Mouse (Mus musculus) heart, embryonic 11.5 days (tissue): Measurements from ENCODE around the gene Flad1. TPM values are rescaled to one million over a fixed set of nuclear protein-coding genes. Genes with fewer than 3 reads are reported as not detected.

Experiments
- ATAC-seq: fragments of 200-750 bp; cut with Nextera tagmentation; replicated peaks from 2 replicates; pipeline ENCODE4 v1.8.0; 2017; ENCODE audit warnings: moderate library complexity; ENCODE audit not compliant: insufficient number of reproducible peaks, low FRiP score, low TSS enrichment
- H3K27ac ChIP-seq: fragments of 300-500 bp; sonication (generic); 2 replicates; pipeline ENCODE4 v1.5.1; 2014; ENCODE audit warnings: mild to moderate bottlenecking, low read depth, low read length
- H3K27me3 ChIP-seq: fragments of 300-500 bp; sonication (generic); 2 replicates; pipeline ENCODE4 v1.6.1; 2014; ENCODE audit warnings: mild to moderate bottlenecking, low read length, mixed read lengths; ENCODE audit not compliant: control insufficient read depth, insufficient read depth
- H3K36me3 ChIP-seq: fragments of 300-500 bp; sonication (generic); 2 replicates; pipeline ENCODE4 v1.6.1; 2014; ENCODE audit warnings: mild to moderate bottlenecking, low read length, moderate library complexity, mixed read lengths; ENCODE audit not compliant: control insufficient read depth, insufficient read depth
- H3K4me1 ChIP-seq: fragments of 300-500 bp; sonication (generic); 2 replicates; pipeline ENCODE4 v1.6.1; 2014; ENCODE audit warnings: low read length; ENCODE audit not compliant: control insufficient read depth, insufficient read depth
- H3K4me2 ChIP-seq: fragments of 300-500 bp; sonication (generic); 2 replicates; pipeline ENCODE4 v1.6.1; 2014; ENCODE audit warnings: mild to moderate bottlenecking, moderate library complexity
- H3K4me3 ChIP-seq: fragments of 300-500 bp; sonication (generic); 2 replicates; pipeline ENCODE4 v1.5.1; 2014; ENCODE audit warnings: low read depth, low read length
- H3K9ac ChIP-seq: fragments of 300-500 bp; sonication (generic); 2 replicates; pipeline ENCODE4 v1.6.1; 2014; ENCODE audit warnings: mild to moderate bottlenecking, low read depth, low read length, moderate library complexity
- H3K9me3 ChIP-seq: fragments of 300-500 bp; sonication (generic); replicated peaks from 2 replicates; pipeline ENCODE4 v1.6.1; 2016; ENCODE audit warnings: low read length; ENCODE audit not compliant: control insufficient read depth
- WGBS: fragments of 180-500 bp; shearing (Covaris S2); extraction: QIAGEN DNeasy Blood & Tissue Kit; methylation state at CpG from one replicate; pipeline ENCODE4 v1.1.7; 2014; ENCODE audit not compliant: insufficient replicate concordance; 5-methylcytosine and 5-hydroxymethylcytosine counted together
- polyA plus RNA-seq: library from polyadenylated mRNA; unstranded; fragments of >200 nt; fragmentation: Nextera tagmentation; extraction: Ambion mirVana; gene quantifications from 2 replicates; pipeline ENCODE4 v1.2.1, GENCODE M21; 2014

Gene Flad1
- polyA plus RNA-seq, 1 experiment from 2014 or later: 34.2 TPM

DNA sequence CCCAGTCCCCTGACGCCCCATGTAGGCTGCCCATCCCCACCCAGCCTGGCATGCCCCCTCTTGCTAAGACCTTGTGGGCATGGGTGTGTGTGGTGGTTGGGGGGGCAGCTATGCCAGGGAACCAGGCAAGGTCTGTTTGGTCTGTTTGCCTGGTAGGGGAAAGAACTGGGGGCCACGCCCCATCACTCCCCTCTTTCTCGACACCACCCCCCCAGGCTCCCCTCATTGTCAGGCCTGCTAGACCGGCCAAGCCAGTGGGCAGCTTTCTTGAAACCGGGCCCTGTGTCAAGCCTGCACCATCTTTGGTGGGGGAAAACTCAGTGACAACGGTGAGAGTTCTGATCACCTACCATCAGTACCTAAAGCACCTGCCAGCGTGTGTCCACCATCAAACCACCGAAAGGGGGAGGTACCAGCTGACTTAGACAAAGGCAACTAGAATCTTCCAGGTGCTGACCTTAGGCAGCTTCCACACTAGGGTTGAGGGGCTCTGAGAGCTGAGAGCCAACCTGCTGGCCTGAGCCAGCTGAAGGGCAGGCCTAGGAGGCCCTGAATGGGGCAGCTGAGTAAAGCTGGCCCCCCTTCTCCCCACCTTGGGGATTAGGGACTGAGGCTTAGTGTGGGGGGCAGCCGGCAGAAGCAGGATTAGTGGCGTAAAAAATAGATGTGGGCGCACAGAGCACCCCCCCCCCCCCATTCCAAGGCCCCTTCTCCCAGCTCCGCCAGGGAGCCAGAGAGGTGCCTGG is 27.2 kb downstream of the Flad1 start:
- WGBS: 72% methylated on average over 12 of the region's 12 CpGs
- Histone ChIP-seq H3K4me3 (no peak overlapping the region), H3K36me3 (no peaks in the 10 kb centered on the region), H3K27me3 (no peaks in the 10 kb centered on the region), H3K4me2 (no peak overlapping the region), H3K9ac (no peak overlapping the region), H3K9me3 (no peaks in the 10 kb centered on the region), H3K4me1 (peaks cover 7% of the 10 kb centered on the region; the same call in 1 of the 2 replicates), H3K27ac (no peak overlapping the region)
- ATAC-seq: no peak

DNA sequence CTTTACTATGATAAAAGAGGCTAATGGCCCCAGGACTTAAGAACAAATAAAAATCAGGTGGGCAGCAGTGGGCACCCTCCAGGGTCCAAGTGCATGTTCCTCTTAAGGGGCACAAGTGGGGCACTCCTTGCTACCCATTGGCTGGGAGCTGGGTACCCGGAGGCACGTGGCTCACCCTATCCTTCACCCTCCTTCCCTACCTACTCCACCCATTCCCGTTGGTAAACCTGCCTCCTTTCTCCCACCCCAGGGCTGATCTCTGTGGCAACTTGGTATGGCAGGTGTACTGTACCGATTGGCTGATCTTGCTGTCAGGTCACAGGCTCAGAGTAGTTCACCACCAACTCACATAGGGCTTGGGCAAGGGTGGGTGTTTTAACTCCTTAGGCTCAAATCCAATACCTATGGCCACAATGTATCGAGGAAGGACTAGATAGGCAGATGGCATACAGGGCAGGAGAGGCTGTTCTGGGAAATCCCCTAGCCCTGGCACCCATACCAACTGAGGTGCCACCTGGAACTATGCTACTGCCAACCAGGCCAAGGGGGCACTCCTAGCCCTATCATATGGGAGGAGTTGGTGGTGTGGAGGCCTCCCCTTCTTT is 27.9 kb downstream of the Flad1 start:
- H3K4me1 ChIP-seq: peaks cover 10% of the 10 kb centered on the region; the same call in 1 of the 2 replicates
- no peak for ATAC-seq
- H3K36me3 ChIP-seq: no peaks in the 10 kb centered on the region
- H3K27ac ChIP-seq: no peak overlapping the region
- no peaks in the 10 kb centered on the region for H3K9me3 ChIP-seq
- no peak overlapping the region for H3K4me2 ChIP-seq
- H3K4me3 ChIP-seq: no peak overlapping the region
- WGBS: 72% methylated on average over 5 of the region's 5 CpGs
- no peaks in the 10 kb centered on the region for H3K27me3 ChIP-seq
- no peak overlapping the region for H3K9ac ChIP-seq

DNA sequence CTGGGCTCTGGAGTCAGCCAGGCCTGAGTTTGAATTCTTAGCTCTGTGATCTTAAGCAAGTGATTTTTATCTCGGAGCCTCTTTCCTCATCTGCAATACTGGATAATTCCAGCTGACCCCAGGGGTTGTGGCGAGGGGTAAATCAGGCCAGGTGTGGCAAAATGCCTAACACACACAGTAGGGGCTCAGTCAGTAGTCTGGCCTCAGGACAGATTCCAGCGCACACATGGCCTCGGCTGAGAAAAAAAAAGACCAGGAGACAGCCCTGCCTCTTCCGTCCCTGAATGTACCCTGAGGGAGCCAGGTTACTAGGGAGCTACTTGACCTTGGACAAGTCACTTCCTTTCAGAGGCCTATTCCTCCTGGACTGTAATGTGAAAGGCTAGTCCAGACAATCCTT is 28.7 kb downstream of the Flad1 start:
- no peak overlapping the region for H3K4me3 ChIP-seq
- no peaks in the 10 kb centered on the region for H3K9me3 ChIP-seq
- WGBS: 69% methylated on average over 5 of the region's 5 CpGs
- no peaks in the 10 kb centered on the region for H3K36me3 ChIP-seq
- ATAC-seq: no peak
- H3K27ac ChIP-seq: no peak overlapping the region
- H3K27me3 ChIP-seq: no peaks in the 10 kb centered on the region
- no peak overlapping the region for H3K4me2 ChIP-seq
- no peak overlapping the region for H3K9ac ChIP-seq
- H3K4me1 ChIP-seq: peaks cover 15% of the 10 kb centered on the region; the same call in 1 of the 2 replicates

DNA sequence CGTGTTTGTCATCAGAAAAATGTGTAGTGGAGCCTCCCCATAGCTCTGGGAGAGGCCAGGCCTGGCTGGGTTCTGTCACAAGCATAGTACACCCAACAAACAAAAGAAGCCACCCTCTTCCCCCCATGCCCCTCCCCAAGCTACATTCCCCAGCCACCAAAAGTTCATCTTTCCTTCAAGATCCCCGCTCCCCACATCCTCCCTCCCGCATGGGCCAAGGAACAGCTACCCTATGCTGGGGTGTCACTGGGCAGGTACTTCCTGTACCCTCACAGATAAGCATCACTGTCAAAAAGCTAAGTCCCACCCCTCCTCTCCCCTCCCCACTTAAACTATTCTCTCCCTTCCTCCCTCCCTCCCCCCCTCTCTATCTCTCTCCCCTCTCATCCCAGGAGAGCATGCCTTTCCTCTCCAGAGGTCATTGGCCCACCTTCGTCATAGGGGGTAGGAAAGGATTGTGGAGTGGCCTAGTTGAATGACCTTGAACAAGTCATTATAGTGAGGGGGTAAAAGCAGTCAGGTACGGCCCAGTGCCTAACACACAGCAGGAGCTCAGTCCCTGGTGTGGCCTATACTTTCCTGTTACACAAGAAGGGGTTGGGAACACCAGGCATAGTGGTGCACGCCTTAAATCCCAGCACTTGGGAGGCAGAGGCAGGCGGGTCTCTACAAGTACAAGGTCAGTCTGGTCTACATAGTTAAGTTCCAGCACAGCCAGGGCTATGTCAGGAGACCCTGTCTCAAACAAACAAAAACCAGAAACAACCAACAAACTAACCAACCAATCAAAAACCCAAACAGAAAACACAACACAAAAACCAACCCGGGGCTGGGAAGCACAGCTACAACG is 29.4 kb downstream of the Flad1 start:
- Histone ChIP-seq H3K9me3 (no peaks in the 10 kb centered on the region), H3K27ac (no peak overlapping the region), H3K9ac (no peak overlapping the region), H3K4me3 (no peak overlapping the region), H3K27me3 (no peaks in the 10 kb centered on the region), H3K4me1 (peaks cover 19% of the 10 kb centered on the region; the same call in 1 of the 2 replicates), H3K36me3 (no peaks in the 10 kb centered on the region), H3K4me2 (no peak overlapping the region)
- 85% methylated on average over 9 of the region's 9 CpGs for WGBS
- no peak for ATAC-seq

DNA sequence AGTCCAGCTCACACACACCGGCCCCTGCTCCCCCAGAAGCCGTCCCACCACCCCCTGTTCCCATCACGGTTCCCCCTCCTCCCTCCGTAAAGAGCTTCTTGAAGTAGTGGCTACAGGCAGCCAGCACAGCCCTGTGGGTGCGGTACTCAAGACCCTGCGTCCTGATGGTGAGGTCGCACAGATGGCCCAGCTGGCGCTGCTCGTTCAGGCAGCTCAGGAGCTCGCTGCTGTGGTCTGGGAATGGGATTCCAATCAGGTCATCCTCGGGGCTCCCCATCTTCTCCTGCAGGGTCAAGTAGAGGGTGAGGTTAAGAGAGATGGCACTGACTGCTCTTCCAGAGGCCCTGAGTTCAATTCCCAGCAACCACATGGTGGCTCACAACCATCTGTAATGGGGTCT is 30.4 kb downstream of the Flad1 start:
- Histone ChIP-seq H3K36me3 (no peaks in the 10 kb centered on the region), H3K9me3 (no peaks in the 10 kb centered on the region), H3K27me3 (no peaks in the 10 kb centered on the region), H3K4me3 (no peak overlapping the region), H3K27ac (no peak overlapping the region), H3K9ac (no peak overlapping the region), H3K4me1 (peaks cover 16% of the 10 kb centered on the region; the same call in 1 of the 2 replicates), H3K4me2 (no peak overlapping the region)
- ATAC-seq: no peak
- 81% methylated on average over 11 of the region's 11 CpGs for WGBS

DNA sequence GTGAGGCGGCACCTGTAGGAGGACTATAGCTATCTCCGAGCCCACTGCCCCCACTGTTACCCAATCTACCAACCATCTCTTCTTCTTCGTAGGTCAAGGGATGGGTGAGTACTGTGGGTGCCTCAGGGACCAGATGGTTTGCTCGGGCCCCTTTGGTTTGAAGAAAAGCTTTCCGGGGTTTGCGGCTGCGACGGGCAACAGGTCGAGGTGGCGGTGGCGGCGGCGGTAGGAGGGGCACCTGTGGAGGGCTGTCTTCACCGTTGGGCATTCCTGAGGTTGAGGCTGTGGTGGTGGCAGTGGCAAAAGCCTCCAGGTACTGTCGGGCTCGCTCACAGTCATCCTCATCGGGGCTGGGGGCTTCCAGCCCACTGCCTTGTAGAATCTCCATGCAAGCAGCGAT is 31.0 kb downstream of the Flad1 start:
- Histone ChIP-seq H3K36me3 (no peaks in the 10 kb centered on the region), H3K27me3 (no peaks in the 10 kb centered on the region), H3K4me1 (peaks cover 16% of the 10 kb centered on the region; the same call in 1 of the 2 replicates), H3K4me3 (no peak overlapping the region), H3K9ac (no peak overlapping the region), H3K27ac (no peak overlapping the region), H3K4me2 (no peak overlapping the region), H3K9me3 (no peaks in the 10 kb centered on the region)
- no peak for ATAC-seq
- 90% methylated on average over 18 of the region's 18 CpGs for WGBS

DNA sequence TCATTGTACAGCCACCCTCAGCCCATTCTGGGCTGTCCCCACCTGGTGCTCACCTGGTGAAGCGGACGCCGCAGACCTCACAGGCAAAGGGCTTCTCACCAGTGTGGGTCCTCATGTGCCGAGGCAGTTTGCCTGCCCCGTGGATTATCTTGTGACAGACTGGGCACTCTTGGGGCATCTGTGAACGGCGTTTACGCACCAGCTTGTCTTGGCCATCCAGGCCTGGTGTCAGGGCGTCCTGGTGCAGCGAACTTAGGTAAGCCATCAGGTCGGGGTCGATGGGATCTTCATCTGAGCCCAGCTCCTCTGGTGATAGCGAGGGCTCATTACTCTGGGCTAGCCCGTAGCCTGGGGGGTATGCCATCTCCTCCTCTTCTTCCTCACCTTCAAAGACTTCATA is 31.4 kb downstream of the Flad1 start:
- Histone ChIP-seq H3K9me3 (no peaks in the 10 kb centered on the region), H3K27me3 (no peaks in the 10 kb centered on the region), H3K36me3 (no peaks in the 10 kb centered on the region), H3K4me3 (no peak overlapping the region), H3K27ac (no peak overlapping the region), H3K9ac (no peak overlapping the region), H3K4me1 (peaks cover 16% of the 10 kb centered on the region; the same call in 1 of the 2 replicates), H3K4me2 (no peak overlapping the region)
- WGBS: 91% methylated on average over 14 of the region's 14 CpGs
- no peak for ATAC-seq

DNA sequence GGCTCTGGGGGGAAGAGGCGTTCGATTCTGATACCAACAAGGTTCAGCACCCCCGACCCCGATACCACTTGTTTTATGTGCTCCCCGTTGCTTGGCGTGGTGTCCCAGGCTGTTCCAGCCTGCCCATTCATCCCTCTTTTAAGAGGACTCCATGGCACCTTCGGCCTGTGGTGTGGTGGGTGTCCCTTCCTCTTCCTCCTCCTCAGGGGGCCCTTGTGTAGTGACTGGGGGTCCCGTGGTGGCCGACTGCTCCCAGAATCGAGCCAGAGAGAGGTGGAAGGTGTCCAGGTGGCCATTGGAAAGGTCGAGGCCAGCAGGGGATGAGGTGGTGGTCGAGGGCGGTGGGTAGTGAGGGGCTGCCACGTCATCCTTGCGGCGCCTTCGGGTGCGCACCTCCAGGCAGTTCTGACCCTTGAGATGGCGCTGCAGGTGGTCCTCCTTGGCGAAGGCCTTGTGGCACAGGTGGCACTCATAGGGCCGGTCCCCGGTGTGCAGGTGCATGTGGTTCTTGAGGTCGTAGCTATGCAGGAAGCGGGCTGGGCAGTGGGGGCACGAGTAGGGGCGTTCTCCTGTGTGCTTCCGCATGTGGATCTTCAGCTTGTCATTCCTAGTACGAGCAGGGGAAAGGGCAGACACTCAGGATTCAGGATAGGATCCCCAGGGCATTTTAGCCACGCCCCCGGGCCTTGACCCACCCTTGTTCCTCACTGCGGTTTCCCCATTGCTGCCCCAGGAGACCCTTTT is 32.1 kb downstream of the Flad1 start:
- Histone ChIP-seq H3K4me3 (no peak overlapping the region), H3K9me3 (no peaks in the 10 kb centered on the region), H3K27ac (no peak overlapping the region), H3K4me2 (no peak overlapping the region), H3K36me3 (no peaks in the 10 kb centered on the region), H3K4me1 (peaks cover 13% of the 10 kb centered on the region; the same call in 1 of the 2 replicates), H3K27me3 (no peaks in the 10 kb centered on the region), H3K9ac (no peak overlapping the region)
- ATAC-seq: no peak
- 85% methylated on average over 31 of the region's 31 CpGs for WGBS
